Mouse (Mus musculus): ENCODE data around the gene Dcaf8. TPM values are rescaled to one million over a fixed set of nuclear protein-coding genes. Genes with fewer than 3 reads are reported as not detected.
A peak's percentile ranks its signal among the peaks of the same experiment; 100 is the strongest.

Gene Dcaf8
- polyA plus RNA-seq, 1 experiment, result 73.2 TPM

DNA sequence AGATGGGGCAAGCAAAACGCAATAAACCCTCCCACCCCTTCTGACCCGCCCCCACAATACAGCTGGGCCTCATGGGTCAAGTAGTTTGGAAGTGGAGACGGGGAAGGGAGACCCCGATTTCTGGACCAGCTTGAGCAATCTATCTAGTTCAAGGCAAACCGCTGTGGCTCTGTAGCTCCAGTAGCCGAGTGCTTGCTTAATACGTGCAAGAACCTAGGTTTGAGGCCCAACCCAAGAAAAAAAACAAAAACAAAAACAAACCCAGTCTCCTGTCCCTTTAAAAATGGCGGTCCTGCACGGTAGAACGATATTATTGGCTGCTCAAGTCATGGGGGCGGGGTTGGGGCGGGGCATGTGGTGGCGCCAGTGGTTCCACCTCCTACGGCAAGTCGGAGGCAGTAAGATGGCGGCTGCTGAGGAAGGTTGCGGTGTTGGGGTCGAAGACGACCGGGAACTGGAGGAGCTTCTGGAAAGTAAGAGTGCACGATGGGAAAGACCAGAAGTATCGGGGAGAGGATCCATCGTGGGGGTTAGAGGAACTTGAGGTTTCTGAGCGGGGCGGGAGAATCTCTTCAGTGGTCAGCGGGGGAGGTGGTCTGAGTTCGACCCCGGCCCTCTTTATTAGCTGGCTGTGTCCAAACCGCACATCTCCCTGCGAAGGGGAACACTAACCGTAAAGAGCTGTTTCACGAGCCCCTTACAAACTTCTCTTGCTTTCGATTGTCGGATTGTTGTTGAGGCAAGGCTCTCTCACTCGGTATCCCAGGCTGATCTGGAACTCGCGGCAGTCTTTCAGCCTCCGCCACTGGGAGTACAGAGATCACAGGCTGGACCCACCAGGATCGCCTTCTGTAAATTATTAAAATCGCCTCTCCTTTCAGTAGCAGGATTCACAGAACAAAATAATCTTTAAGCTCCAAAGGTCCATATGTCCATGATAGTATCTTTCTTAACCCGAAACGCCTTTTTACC lies 21.2 kb upstream of the Dcaf8 start, which contains the start of gene Pex19:
Gene Pex19, plus strand, starts transcription at position 380 of the 972 bp plus-strand sequence.
- Histone ChIP-seq H3K4me3 (ENCODE audit: insufficient read depth, low read length) (peak within 1 kb of the TSS; percentile 94), H3K4me1 (ENCODE audit: control insufficient read depth, insufficient read depth, low read length) (peaks cover 3% of the 10 kb centered on the region; the same call in 1 of the 2 replicates), H3K27ac (ENCODE audit: insufficient read depth, low read depth, low read length) (peak within 1 kb of the TSS; percentile 59)
- TF ChIP-seq CTCF (IDR thresholded peaks at IDR 0.05; ENCODE audit: low read depth, low read length) (no peak), POLR2A (IDR thresholded peaks at IDR 0.05; ENCODE audit: borderline replicate concordance, low read depth, low read length) (no peak)

GRCm38 (mm10) chr1:172127487-172127886 lies 20.4 kb upstream of the Dcaf8 start:
- TF ChIP-seq CTCF (IDR thresholded peaks at IDR 0.05; ENCODE audit: low read depth, low read length), result no peak
- TF ChIP-seq POLR2A (IDR thresholded peaks at IDR 0.05; ENCODE audit: borderline replicate concordance, low read depth, low read length), result no peak
- H3K4me1 ChIP-seq (ENCODE audit: control insufficient read depth, insufficient read depth, low read length), result peaks cover 3% of the 10 kb centered on the region; the same call in 1 of the 2 replicates
- H3K27ac ChIP-seq (ENCODE audit: insufficient read depth, low read depth, low read length), result no peak overlapping the region
- H3K4me3 ChIP-seq (ENCODE audit: insufficient read depth, low read length), result peak overlapping the region; percentile 94

DNA sequence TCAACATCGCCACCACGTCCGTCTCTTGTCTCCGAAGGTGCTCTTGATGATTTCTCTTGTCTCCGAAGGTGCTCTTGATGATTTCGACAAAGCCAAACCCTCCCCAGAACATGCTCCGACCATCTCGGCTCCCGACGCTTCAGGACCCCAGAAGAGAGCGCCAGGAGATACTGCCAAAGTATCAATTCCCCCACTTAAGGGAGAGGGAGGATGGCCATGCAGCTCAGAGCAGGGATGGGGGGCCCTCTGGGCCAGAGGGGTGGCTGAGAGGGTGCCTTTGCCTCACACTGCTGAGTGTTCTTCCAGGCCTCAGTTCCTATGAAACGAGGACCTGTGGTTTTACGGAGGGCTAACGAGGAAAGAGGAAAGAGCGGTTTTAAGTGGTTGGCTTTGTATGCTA lies 19.3 kb upstream of the Dcaf8 start:
- peaks cover 3% of the 10 kb centered on the region; the same call in 1 of the 2 replicates for H3K4me1 ChIP-seq (ENCODE audit: control insufficient read depth, insufficient read depth, low read length)
- no peak overlapping the region for H3K4me3 ChIP-seq (ENCODE audit: insufficient read depth, low read length)
- H3K27ac ChIP-seq (ENCODE audit: insufficient read depth, low read depth, low read length), result no peak overlapping the region
- TF ChIP-seq POLR2A (IDR thresholded peaks at IDR 0.05; ENCODE audit: borderline replicate concordance, low read depth, low read length) (no peak), CTCF (IDR thresholded peaks at IDR 0.05; ENCODE audit: low read depth, low read length) (no peak)

DNA sequence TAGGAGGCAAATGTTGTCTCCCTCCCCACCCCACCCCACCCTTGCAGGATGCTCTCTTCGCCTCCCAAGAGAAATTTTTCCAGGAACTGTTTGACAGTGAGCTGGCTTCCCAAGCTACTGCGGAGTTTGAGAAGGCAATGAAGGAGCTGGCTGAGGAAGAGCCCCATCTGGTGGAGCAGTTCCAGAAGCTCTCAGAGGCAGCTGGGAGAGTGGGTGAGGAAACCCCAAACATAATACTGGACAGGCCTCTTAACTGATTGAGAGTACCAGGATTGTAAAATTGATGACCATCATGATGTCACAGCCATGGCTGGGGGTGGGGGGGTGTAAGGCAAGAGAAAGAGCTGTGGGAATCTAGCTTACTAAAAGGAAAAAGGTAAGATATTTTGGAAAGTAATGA lies 18.8 kb upstream of the Dcaf8 start:
- TF ChIP-seq CTCF (IDR thresholded peaks at IDR 0.05; ENCODE audit: low read depth, low read length), result no peak
- TF ChIP-seq POLR2A (IDR thresholded peaks at IDR 0.05; ENCODE audit: borderline replicate concordance, low read depth, low read length), result no peak
- Histone ChIP-seq H3K4me1 (ENCODE audit: control insufficient read depth, insufficient read depth, low read length) (peaks cover 3% of the 10 kb centered on the region; the same call in 1 of the 2 replicates), H3K4me3 (ENCODE audit: insufficient read depth, low read length) (no peak overlapping the region), H3K27ac (ENCODE audit: insufficient read depth, low read depth, low read length) (no peak overlapping the region)

GRCm38 (mm10) chr1:172129780-172130179 lies 18.1 kb upstream of the Dcaf8 start:
- no peak overlapping the region for H3K4me3 ChIP-seq (ENCODE audit: insufficient read depth, low read length)
- no peak overlapping the region for H3K27ac ChIP-seq (ENCODE audit: insufficient read depth, low read depth, low read length)
- H3K4me1 ChIP-seq (ENCODE audit: control insufficient read depth, insufficient read depth, low read length), result peaks cover 3% of the 10 kb centered on the region; the same call in 1 of the 2 replicates
- TF ChIP-seq CTCF (IDR thresholded peaks at IDR 0.05; ENCODE audit: low read depth, low read length) (no peak), POLR2A (IDR thresholded peaks at IDR 0.05; ENCODE audit: borderline replicate concordance, low read depth, low read length) (no peak)

DNA sequence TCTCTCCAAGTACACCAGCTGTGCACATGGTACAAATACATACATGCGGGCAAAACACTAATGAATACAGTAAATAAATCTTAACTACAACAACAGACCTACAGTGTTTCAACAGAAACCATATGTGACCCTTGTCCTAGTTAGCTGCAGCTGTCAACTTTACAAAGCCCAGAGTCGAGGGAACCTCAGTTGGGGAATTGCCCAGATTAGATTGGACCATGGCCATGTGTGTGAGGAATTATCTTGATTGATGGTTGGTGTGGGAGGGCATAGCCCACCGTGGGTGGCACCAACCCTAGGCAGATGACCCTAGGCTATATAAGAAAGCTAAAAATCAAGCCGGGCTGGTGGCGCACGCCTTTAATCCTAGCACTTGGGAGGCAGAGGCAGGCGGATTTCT lies 15.6 kb upstream of the Dcaf8 start:
- no peak overlapping the region for H3K4me3 ChIP-seq (ENCODE audit: insufficient read depth, low read length)
- TF ChIP-seq CTCF (IDR thresholded peaks at IDR 0.05; ENCODE audit: low read depth, low read length) (no peak), POLR2A (IDR thresholded peaks at IDR 0.05; ENCODE audit: borderline replicate concordance, low read depth, low read length) (no peak)
- H3K27ac ChIP-seq (ENCODE audit: insufficient read depth, low read depth, low read length), result no peak overlapping the region
- H3K4me1 ChIP-seq (ENCODE audit: control insufficient read depth, insufficient read depth, low read length), result peaks cover 3% of the 10 kb centered on the region; the same call in 1 of the 2 replicates

DNA sequence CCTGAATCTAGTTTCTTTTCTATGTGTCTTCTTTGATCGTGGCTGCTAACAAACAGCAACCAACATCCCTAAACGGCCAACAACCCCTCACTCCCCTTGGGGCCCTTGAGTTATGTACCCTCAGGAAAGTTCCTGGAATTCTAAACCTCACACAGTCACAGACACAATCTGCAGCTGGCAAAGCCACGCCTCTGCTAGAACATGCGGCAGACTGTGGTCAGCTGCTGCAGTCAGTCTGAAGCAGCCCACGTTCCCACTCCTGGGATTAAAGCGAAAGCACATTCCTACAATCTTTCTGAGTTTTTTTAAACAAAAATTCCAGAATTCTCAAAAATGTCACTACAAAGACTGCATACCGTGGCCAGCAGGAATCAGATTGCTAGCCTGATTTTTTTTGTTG lies 14.3 kb upstream of the Dcaf8 start:
- no peak overlapping the region for H3K4me3 ChIP-seq (ENCODE audit: insufficient read depth, low read length)
- no peaks in the 10 kb centered on the region for H3K4me1 ChIP-seq (ENCODE audit: control insufficient read depth, insufficient read depth, low read length)
- no peak for TF ChIP-seq CTCF (IDR thresholded peaks at IDR 0.05; ENCODE audit: low read depth, low read length)
- no peak for TF ChIP-seq POLR2A (IDR thresholded peaks at IDR 0.05; ENCODE audit: borderline replicate concordance, low read depth, low read length)
- no peak overlapping the region for H3K27ac ChIP-seq (ENCODE audit: insufficient read depth, low read depth, low read length)

- Histone ChIP-seq H3K27ac (ENCODE audit: insufficient read depth, low read depth, low read length) (no peak overlapping the region), H3K4me3 (ENCODE audit: insufficient read depth, low read length) (no peak overlapping the region), H3K4me1 (ENCODE audit: control insufficient read depth, insufficient read depth, low read length) (no peaks in the 10 kb centered on the region)
- TF ChIP-seq POLR2A (IDR thresholded peaks at IDR 0.05; ENCODE audit: borderline replicate concordance, low read depth, low read length), result no peak
- TF ChIP-seq CTCF (IDR thresholded peaks at IDR 0.05; ENCODE audit: low read depth, low read length), result no peak
Observed at GRCm38 (mm10) chr1:172134072-172134471, 13.8 kb upstream of the Dcaf8 start.

DNA sequence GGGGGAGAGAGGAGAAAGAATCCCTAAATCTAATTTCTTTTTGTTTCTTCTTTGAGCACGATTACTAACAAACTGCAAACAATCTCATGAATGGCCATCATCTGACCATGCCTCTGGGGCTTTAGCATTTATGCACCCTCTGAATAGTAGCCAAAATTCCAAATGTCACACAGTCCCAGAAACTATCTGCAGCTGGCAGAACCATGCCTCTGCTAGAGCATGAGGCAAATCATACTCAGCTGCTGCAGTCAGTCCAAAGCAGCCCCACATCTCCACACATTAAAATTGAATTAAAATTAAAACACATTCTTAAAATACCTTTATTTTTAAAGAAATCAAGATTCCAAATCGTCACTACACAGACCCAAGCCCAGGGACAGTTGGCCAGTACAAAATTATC lies 7.7 kb upstream of the Dcaf8 start:
- TF ChIP-seq POLR2A (IDR thresholded peaks at IDR 0.05; ENCODE audit: borderline replicate concordance, low read depth, low read length), result no peak
- Histone ChIP-seq H3K27ac (ENCODE audit: insufficient read depth, low read depth, low read length) (no peak overlapping the region), H3K4me3 (ENCODE audit: insufficient read depth, low read length) (no peak overlapping the region), H3K4me1 (ENCODE audit: control insufficient read depth, insufficient read depth, low read length) (no peaks in the 10 kb centered on the region)

DNA sequence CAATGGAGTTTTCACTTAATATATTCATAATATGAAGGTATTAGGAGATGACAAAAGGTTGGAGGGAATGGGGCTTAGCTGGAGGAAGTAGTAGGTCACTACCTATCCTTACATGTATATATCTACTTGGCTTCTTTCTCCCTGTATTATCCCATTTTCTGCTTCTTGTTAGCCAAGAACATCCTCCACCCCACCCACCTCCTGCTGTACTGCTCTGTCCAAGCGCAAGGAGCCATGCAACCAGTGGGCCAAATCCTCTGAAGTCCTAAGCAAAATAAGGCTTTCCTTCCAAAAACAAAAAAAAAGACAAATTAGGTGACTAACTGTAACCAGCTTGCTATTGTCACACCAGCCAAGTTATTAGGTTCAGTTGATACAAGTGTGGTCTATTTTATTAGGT lies 7.1 kb upstream of the Dcaf8 start:
- Histone ChIP-seq H3K4me1 (ENCODE audit: control insufficient read depth, insufficient read depth, low read length) (no peaks in the 10 kb centered on the region), H3K27ac (ENCODE audit: insufficient read depth, low read depth, low read length) (no peak overlapping the region), H3K4me3 (ENCODE audit: insufficient read depth, low read length) (no peak overlapping the region)
- TF ChIP-seq CTCF (IDR thresholded peaks at IDR 0.05; ENCODE audit: low read depth, low read length) (no peak), POLR2A (IDR thresholded peaks at IDR 0.05; ENCODE audit: borderline replicate concordance, low read depth, low read length) (no peak)

Data from bone marrow macrophage, adult 2 months (primary cell).